Mouse (Mus musculus): ENCODE data around the gene Usp3. TPM values are rescaled to one million over a fixed set of nuclear protein-coding genes. Genes with fewer than 3 reads are reported as not detected.
A peak's percentile ranks its signal among the peaks of the same experiment; 100 is the strongest.

The Usp3 gene
- total and polyA plus RNA-seq, 3 experiments, result 24.4 to 39.5 (median 36.6) TPM

DNA sequence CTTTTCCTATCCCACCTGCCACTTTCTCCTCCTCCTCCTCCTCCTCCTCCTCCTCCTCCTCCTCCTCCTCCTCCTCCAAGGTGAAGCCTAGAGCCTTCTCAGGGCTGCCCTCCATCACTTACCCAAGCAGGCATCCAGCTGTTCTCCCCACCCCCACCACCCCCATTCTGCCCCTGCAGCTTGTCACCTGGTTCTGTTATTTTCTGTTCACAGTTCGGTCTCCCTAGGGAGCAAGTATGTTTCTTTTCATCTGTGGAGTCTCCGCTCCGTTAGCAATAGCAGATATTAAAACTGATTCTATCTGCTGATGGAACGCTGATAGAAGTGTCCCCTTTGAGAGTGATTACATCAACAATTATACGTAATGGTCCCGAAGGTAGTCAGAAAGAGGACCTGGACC, 4.1 kb upstream of the Usp3 start (continued):
- TF ChIP-seq POLR2A (IDR thresholded peaks at IDR 0.05; ENCODE audit: low read depth, low read length) (no peak), MXI1 (IDR thresholded peaks at IDR 0.05; ENCODE audit: low read depth, low read length) (peak; percentile 68; the same call in 1 of the 2 replicates), MAX (IDR thresholded peaks at IDR 0.05; ENCODE audit: low read length) (peak; percentile 85), ZKSCAN1 (IDR thresholded peaks at IDR 0.05; ENCODE audit: borderline replicate concordance, low read depth, low read length) (no peak), CTCF (conservative IDR thresholded peaks at IDR 0.05 in 1 of 2, IDR thresholded peaks at IDR 0.05 in 1 of 2; ENCODE audit: low read depth in 2 of 2, low read length in 2 of 2) (no peak), ELF1 (IDR thresholded peaks at IDR 0.05; ENCODE audit: low read depth, low read length) (peak; percentile 29; the same call in 1 of the 2 replicates), MEF2A (IDR thresholded peaks at IDR 0.05; ENCODE audit: borderline replicate concordance, low read depth, low read length) (peak; percentile 67; the same call in 1 of the 2 replicates), CHD2 (IDR thresholded peaks at IDR 0.05; ENCODE audit: low read length) (peak; percentile 93), ZC3H11A (IDR thresholded peaks at IDR 0.05; ENCODE audit: low read depth, low read length) (no peak), RCOR1 (conservative IDR thresholded peaks at IDR 0.05; ENCODE audit: low read depth, low read length) (0 out of 2 replicates have a peak, but pooled peaks have one; percentile 65), MAZ (IDR thresholded peaks at IDR 0.05; ENCODE audit: low read depth, low read length) (peak; percentile 79; the same call in 1 of the 2 replicates), TBP (conservative IDR thresholded peaks at IDR 0.05; ENCODE audit: low read depth, low read length) (no peak), SIN3A (IDR thresholded peaks at IDR 0.05; ENCODE audit: low read length) (peak; percentile 83), UBTF (IDR thresholded peaks at IDR 0.05; ENCODE audit: low read depth, low read length) (no peak), TCF12 (IDR thresholded peaks at IDR 0.05; ENCODE audit: low read depth, low read length) (peak; percentile 69; the same call in 1 of the 2 replicates), HCFC1 (IDR thresholded peaks at IDR 0.05; ENCODE audit: low read depth, low read length) (peak; percentile 44), SMC3 (IDR thresholded peaks at IDR 0.05; ENCODE audit: low read depth, low read length) (no peak), ETS1 (conservative IDR thresholded peaks at IDR 0.05; ENCODE audit: low read depth, low read length) (peak; percentile 79)

DNA sequence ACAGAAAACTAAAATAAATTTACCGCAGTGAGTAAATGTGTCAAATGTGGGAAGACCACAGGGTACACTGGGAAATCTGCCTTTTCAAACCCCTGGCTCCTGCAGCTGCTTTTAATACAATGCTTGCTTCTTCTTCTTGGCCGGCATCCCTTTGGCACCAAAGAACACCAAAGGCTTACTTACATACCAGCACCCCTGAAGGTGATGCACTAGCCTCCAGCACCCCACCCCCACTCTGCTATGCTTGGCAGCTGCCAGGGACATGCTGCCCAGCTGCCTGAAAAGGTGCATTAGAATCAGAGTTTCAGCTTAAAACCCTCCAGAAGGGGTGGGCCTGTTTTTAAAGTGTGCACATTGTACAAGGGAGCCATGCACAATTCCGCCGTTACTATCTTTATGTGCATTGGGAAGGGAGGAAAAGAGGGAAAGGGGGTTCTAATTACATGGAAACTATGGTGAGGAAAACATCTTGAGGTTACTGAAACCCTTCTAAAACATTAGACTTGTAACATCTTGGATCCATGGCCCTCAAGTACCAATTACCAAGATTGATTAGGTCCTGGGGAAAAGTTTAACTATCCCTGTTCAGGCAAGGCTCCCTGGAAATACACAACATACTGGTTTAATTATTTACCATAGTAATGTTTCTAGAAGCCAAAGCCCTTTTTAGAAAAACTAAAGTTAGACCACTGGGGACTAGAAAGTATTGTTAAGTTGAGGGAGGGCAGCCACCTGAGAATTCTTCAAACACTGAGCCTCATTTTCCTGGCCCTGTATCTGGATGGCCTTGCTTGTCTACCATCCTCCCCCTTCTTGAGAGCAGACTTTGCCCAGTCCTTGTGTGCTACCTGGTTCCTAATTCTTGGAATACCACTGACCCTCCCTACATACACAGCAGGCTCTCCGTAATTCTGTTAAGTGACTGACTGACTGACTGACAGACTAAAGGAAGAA, 3.1 kb upstream of the Usp3 start:
- no peak overlapping the region for H3K27ac ChIP-seq (ENCODE audit: insufficient read depth, low read depth)
- DNase-seq (ENCODE audit: extremely low read depth), result no peak
- no peaks in the 10 kb centered on the region for H3K9me3 ChIP-seq (replicated peaks; ENCODE audit: low read length)
- in situ Hi-C loops (cut with MboI; ENCODE audit: low pct_ligation_motif_present, low pct_unique_long_range_greater_than_20kb, low sequenced_read_pairs), result no loop called here
- dilution Hi-C loops (cut with MboI; ENCODE audit: extremely low pct_ligation_motif_present, extremely low pct_unique_long_range_greater_than_20kb, low sequenced_read_pairs), result no loop called here
- H3K36me3 ChIP-seq (replicated peaks in 1 of 2; ENCODE audit: control insufficient read depth in 1 of 2, insufficient read depth in 1 of 2, low read length in 1 of 2), result no peaks in the 10 kb centered on the region
- TF ChIP-seq TCF12 (IDR thresholded peaks at IDR 0.05; ENCODE audit: low read depth, low read length), result 0 out of 2 replicates have a peak, but pooled peaks have one; percentile 24
- peak; percentile 48; the same call in 1 of the 2 replicates for TF ChIP-seq CHD2 (IDR thresholded peaks at IDR 0.05; ENCODE audit: low read length)
- TF ChIP-seq ETS1 (conservative IDR thresholded peaks at IDR 0.05; ENCODE audit: low read depth, low read length), result no peak
- H3K27me3 ChIP-seq (replicated peaks), result no peaks in the 10 kb centered on the region
- H3K4me2 ChIP-seq (ENCODE audit: insufficient read depth, low read depth, poor library complexity, severe bottlenecking), result peak overlapping the region; percentile 97; the same call in 1 of the 2 replicates
- peaks cover 29 to 72% of the 10 kb centered on the region in 2 experiments for H3K4me1 ChIP-seq (ENCODE audit: control insufficient read depth in 1 of 2, insufficient read depth in 2 of 2)
- no peak overlapping the region for H3K9ac ChIP-seq (ENCODE audit: insufficient read depth, low read depth)
- peaks cover 17% of the 10 kb centered on the region for H3K79me2 ChIP-seq (replicated peaks; ENCODE audit: control insufficient read depth, extremely low read depth, insufficient read depth, poor library complexity, severe bottlenecking)
- H3K4me3 ChIP-seq (replicated peaks in 1 of 3; ENCODE audit: low read depth in 2 of 3, low read length in 2 of 3, poor library complexity in 1 of 3), result no peak overlapping the region

All from CH12.LX (cell line).